Mouse (Mus musculus): ENCODE measurements around the gene Naxd. TPM values are rescaled to one million over a fixed set of nuclear protein-coding genes. Genes with fewer than 3 reads are reported as not detected.

Gene Naxd
- total and polyA plus RNA-seq, 2 experiments from 2014 or later = 115 to 125 TPM

- H3K9me3 ChIP-seq (ENCODE audit: low read length) = no peaks in the 10 kb centered on the region
- no peak within 1 kb of the TSS for H3K27ac ChIP-seq
- under 1% methylated on average over 53 of the region's 69 CpGs for WGBS
- H3K27me3 ChIP-seq (ENCODE audit: insufficient read depth, low read length) = peaks cover 46% of the 10 kb centered on the region
- peak within 1 kb of the TSS; percentile 47 for H3K4me3 ChIP-seq (ENCODE audit: low read length)
- peak within 1 kb of the TSS; percentile 44 for H3K9ac ChIP-seq (replicated peaks; ENCODE audit: low read length)
- H3K4me1 ChIP-seq (ENCODE audit: insufficient read depth, low read length) = peaks cover 9% of the 10 kb centered on the region
- ATAC-seq = peak; percentile 82
- TF ChIP-seq CTCF (IDR thresholded peaks at IDR 0.05; ENCODE audit: low read depth) = no peak
- DNase-seq (ENCODE audit: low spot score) = peak; percentile 50
- peak within 1 kb of the TSS; percentile 98 for H3K4me2 ChIP-seq (ENCODE audit: low read depth, low read length)
- no peaks in the 10 kb centered on the region for H3K36me3 ChIP-seq (ENCODE audit: insufficient read depth, low read length)
Observed at GRCm38 (mm10) chr8:11477811-11478761, 19.2 kb upstream of the Naxd start, which contains the start of gene Rab20. Rab20 (minus strand) TSS chr8:11478710.

GRCm38 (mm10) chr8:11478807-11479527 lies 18.3 kb upstream of the Naxd start:
- DNase-seq (ENCODE audit: low spot score) = no peak
- peak overlapping the region; percentile 47 for H3K4me3 ChIP-seq (ENCODE audit: low read length)
- peak overlapping the region; percentile 98 for H3K4me2 ChIP-seq (ENCODE audit: low read depth, low read length)
- no peak overlapping the region for H3K9ac ChIP-seq (replicated peaks; ENCODE audit: low read length)
- no peak for TF ChIP-seq CTCF (IDR thresholded peaks at IDR 0.05; ENCODE audit: low read depth)
- H3K27me3 ChIP-seq (ENCODE audit: insufficient read depth, low read length) = peaks cover 46% of the 10 kb centered on the region
- H3K36me3 ChIP-seq (ENCODE audit: insufficient read depth, low read length) = no peaks in the 10 kb centered on the region
- no peak overlapping the region for H3K27ac ChIP-seq
- H3K9me3 ChIP-seq (ENCODE audit: low read length) = no peaks in the 10 kb centered on the region
- peak; percentile 24; the same call in 1 of the 2 replicates for ATAC-seq
- H3K4me1 ChIP-seq (ENCODE audit: insufficient read depth, low read length) = peaks cover 9% of the 10 kb centered on the region
- 4% methylated on average over 23 of the region's 23 CpGs for WGBS

GRCm38 (mm10) chr8:11479591-11479990 lies 17.7 kb upstream of the Naxd start:
- Histone ChIP-seq H3K36me3 (ENCODE audit: insufficient read depth, low read length) (no peaks in the 10 kb centered on the region), H3K9ac (replicated peaks; ENCODE audit: low read length) (no peak overlapping the region), H3K27me3 (ENCODE audit: insufficient read depth, low read length) (peaks cover 41% of the 10 kb centered on the region), H3K4me2 (ENCODE audit: low read depth, low read length) (no peak overlapping the region), H3K4me3 (ENCODE audit: low read length) (no peak overlapping the region), H3K9me3 (ENCODE audit: low read length) (no peaks in the 10 kb centered on the region), H3K27ac (no peak overlapping the region), H3K4me1 (ENCODE audit: insufficient read depth, low read length) (peaks cover 9% of the 10 kb centered on the region)
- 19% methylated on average over 14 of the region's 14 CpGs for WGBS
- no peak for DNase-seq (ENCODE audit: low spot score)
- no peak for ATAC-seq
- no peak for TF ChIP-seq CTCF (IDR thresholded peaks at IDR 0.05; ENCODE audit: low read depth)

- H3K27me3 ChIP-seq (ENCODE audit: insufficient read depth, low read length) = peaks cover 27% of the 10 kb centered on the region
- H3K36me3 ChIP-seq (ENCODE audit: insufficient read depth, low read length) = no peaks in the 10 kb centered on the region
- no peak for TF ChIP-seq CTCF (IDR thresholded peaks at IDR 0.05; ENCODE audit: low read depth)
- H3K4me3 ChIP-seq (ENCODE audit: low read length) = no peak overlapping the region
- no peak overlapping the region for H3K4me2 ChIP-seq (ENCODE audit: low read depth, low read length)
- ATAC-seq (no peak), DNase-seq (ENCODE audit: low spot score) (no peak)
- no peak overlapping the region for H3K27ac ChIP-seq
- no peak overlapping the region for H3K9ac ChIP-seq (replicated peaks; ENCODE audit: low read length)
- H3K4me1 ChIP-seq (ENCODE audit: insufficient read depth, low read length) = peaks cover 9% of the 10 kb centered on the region
- WGBS = 58% methylated on average over 3 of the region's 3 CpGs
- no peaks in the 10 kb centered on the region for H3K9me3 ChIP-seq (ENCODE audit: low read length)
Observed at GRCm38 (mm10) chr8:11481876-11482275, 15.4 kb upstream of the Naxd start.

GRCm38 (mm10) chr8:11482537-11482936 lies 14.8 kb upstream of the Naxd start:
- no peak overlapping the region for H3K4me2 ChIP-seq (ENCODE audit: low read depth, low read length)
- H3K4me3 ChIP-seq (ENCODE audit: low read length) = no peak overlapping the region
- no peak for TF ChIP-seq CTCF (IDR thresholded peaks at IDR 0.05; ENCODE audit: low read depth)
- H3K9me3 ChIP-seq (ENCODE audit: low read length) = no peaks in the 10 kb centered on the region
- ATAC-seq = no peak
- H3K27ac ChIP-seq = no peak overlapping the region
- H3K4me1 ChIP-seq (ENCODE audit: insufficient read depth, low read length) = peaks cover 9% of the 10 kb centered on the region
- H3K36me3 ChIP-seq (ENCODE audit: insufficient read depth, low read length) = no peaks in the 10 kb centered on the region
- no peak overlapping the region for H3K9ac ChIP-seq (replicated peaks; ENCODE audit: low read length)
- H3K27me3 ChIP-seq (ENCODE audit: insufficient read depth, low read length) = peaks cover 25% of the 10 kb centered on the region
- DNase-seq (ENCODE audit: low spot score) = no peak
- WGBS = 63% methylated on average over 3 of the region's 3 CpGs

GRCm38 (mm10) chr8:11486142-11486541 lies 11.2 kb upstream of the Naxd start:
- DNase-seq (ENCODE audit: low spot score) (peak; percentile 84), ATAC-seq (peak; percentile 67; the same call in 1 of the 2 replicates)
- peak; percentile 92 for TF ChIP-seq CTCF (IDR thresholded peaks at IDR 0.05; ENCODE audit: low read depth)
- no peak overlapping the region for H3K27ac ChIP-seq
- no peaks in the 10 kb centered on the region; the same call in 1 of the 2 replicates for H3K27me3 ChIP-seq (ENCODE audit: insufficient read depth, low read length)
- WGBS = 25% methylated on average over 7 of the region's 7 CpGs
- H3K4me1 ChIP-seq (ENCODE audit: insufficient read depth, low read length) = no peaks in the 10 kb centered on the region
- no peaks in the 10 kb centered on the region for H3K36me3 ChIP-seq (ENCODE audit: insufficient read depth, low read length)
- H3K9ac ChIP-seq (replicated peaks; ENCODE audit: low read length) = no peak overlapping the region
- no peaks in the 10 kb centered on the region for H3K9me3 ChIP-seq (ENCODE audit: low read length)
- H3K4me3 ChIP-seq (ENCODE audit: low read length) = no peak overlapping the region
- H3K4me2 ChIP-seq (ENCODE audit: low read depth, low read length) = no peak overlapping the region

Data from hindbrain, postnatal 0 days (tissue).